Mouse (Mus musculus) lung, postnatal 4 days (tissue): ENCODE results near the gene Ripply2.
A peak's percentile ranks its signal among the peaks of the same experiment; 100 is the strongest.

Experiments
- DNase-seq, 2 experiments: peaks; one replicate each; pipeline ENCODE4 v3.0.0; 2021

Gene Ripply2

DNA sequence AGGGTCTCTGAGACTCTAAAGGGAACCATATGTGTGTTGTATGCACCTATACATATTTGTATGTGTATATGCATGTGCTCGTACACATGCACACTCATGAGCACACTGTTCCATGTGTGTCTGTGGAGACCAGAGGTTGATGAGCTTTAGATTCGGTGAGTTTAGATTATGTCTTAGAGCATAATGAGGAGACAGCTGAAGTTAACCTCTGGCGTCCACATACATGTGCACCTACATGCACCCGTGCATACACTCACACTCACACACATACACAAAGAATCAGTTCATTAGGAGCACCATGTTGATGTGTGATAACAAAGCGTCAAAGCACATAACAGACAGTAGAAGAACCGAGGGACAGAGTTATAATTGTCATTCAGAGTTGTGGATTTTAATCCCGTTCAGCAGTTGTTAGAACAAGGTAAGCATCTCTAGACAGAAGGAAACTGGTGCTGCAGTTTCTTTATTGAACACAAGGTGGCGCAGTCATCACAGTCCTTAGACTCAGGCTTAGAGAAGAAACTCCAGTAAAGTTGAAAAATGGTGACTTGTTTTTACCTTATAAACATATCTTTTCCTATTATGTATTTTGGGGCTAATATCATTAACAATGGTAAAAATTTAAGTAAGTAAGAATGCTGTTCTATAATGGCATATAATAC, 12.2 kb downstream of the Ripply2 start:
- DNase-seq = peak in 1 of 2 experiments; percentile 52

DNA sequence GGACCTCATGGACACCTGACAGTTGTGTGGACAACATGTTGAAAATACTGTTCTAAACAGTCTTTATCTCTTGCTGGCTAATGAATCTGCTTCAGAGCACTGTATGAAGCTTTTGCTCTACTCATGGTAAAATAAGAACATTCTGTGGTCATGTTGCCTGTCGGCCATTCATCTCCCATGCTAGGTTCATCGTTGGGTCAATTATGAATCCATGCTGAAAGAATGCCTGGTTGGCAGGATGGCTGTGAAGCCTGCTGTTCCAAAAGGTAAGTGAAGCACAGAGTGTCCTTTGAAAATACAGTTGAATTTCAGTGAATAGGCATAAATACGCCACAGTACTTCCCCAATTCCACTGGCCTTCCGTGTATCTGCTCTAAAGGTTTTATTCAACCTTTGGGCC, 16.9 kb downstream of the Ripply2 start:
- DNase-seq = no peak

DNA sequence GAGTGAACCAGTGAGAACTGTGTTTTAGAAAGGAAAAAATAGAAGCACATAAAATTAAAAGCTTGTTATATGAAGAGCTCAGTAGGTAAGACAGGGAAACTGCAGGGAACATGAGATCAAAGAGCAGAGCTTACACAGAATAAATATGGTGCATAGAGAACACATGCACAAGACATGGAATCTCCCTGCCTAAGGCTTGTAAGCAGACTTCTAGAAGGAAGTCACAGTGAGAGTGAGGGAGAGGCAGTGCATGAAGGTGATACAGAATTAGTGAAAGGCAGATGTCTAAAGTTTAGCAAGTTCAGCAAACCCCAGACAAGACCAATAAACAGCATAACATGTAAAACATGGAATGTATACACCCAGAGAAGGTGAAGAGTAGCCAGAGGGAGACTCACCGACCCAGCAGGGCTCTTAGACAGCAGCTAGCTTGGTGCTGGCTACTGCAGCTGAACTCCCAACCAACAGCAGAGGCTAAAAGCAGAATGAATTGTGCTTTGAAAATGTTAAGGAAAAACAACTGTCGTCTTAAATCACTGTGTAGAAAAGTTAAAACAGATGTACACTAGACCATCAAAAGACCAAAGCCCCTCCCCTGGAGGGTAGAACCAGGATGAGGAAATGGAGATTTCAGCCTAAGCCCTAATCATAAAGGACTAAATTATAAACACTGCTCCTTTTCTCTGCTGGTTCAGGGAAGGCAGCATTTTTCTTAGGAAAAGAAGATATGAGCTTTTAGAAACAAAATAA, 19.7 kb downstream of the Ripply2 start:
- DNase-seq = no peak

DNA sequence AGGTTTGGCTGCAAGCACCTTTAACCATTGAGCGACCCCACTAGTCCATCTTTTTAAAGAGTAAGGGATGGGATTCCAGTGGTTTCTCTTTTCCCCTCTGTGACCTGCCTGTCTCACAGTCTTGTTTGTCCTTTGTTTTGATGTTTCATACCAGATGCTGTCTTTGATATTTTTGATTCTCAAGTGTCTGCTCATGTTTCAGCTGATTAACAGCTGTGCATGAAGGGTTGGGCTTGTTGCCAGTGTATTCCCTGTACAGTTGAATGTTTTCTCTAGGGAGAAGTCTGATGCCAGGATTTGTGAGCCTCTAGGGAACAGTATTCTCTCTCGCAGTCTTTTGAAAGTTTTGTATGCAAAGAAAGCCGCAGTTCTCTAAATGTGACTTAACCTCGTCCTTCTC, 34.1 kb downstream of the Ripply2 start:
- peak in 1 of 2 experiments; percentile 27 for DNase-seq

DNA sequence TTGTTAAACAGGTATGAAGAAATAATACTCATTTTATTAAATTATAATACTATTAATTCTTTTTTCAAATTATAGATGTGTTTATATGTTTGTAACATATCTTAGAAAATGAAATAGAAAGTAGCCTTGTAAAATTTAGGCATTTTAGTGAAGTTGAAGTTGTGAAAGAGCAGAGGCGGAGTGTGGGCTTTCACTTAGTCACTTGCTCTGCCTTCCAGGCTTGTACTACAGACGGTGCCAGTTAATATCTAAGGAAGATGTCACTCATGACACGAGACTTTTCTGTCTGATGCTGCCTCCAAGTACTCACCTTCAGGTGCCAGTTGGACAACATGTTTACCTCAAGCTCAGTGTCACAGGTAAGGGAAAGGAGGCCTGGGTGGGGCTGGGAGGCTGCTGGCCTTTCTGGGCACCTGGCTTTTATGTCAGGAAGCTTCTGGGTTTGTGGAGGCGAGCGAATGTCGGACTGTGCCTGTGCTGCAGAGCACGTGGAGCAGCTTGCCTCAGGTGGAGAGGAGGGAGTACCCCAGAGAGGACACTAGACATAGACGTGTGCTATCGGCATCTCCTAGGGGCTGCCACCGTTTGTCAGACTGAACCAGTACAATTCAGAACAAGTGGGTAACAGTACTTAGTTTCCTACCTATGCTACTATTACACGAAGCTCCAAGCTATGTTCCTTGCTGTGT, 40.4 kb downstream of the Ripply2 start:
- no peak for DNase-seq

DNA sequence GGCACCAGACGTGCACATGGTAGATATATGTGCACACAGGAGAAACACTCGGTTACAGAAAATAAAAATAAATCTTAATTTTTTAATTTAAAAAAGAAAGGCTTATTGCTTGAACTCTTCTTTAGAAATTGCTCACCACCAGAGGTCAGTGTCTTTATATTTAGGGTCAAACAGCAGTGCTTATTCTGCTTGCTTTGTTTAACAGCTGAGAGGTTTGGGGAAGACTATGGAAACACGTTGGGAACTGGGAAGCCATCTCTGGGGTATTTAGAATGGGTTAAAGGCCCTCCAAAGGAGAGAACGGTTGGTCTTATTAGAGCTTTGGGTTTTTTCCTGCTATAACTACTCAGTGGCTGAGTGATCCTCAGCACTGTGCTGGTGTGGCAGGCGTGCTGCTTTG, 47.0 kb downstream of the Ripply2 start:
- DNase-seq = no peak

DNA sequence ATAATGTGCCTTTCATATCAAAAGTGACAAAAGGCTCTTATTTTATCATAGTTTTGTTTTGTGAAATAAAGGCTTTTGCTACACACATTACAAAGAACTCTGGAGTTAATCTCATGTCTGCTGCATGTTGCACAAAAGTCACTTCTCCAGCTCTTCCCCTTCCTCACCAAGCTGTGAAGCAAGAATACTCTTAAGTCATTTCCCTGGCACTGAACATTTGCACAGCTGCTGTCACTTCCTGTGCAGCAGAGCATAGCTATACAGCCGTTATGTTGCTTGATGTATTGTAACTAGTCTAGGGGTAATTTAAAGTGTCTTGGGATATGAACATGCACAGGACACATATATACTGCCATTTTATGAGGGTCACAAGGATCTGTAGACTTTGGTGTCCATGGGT, 52.8 kb downstream of the Ripply2 start:
- DNase-seq = no peak
